Mouse (Mus musculus) liver, embryonic 14.5 days (tissue): ENCODE data around the gene Dusp11. TPM values are rescaled to one million over a fixed set of nuclear protein-coding genes. Genes with fewer than 3 reads are reported as not detected.

Experiments used
- ATAC-seq: fragments of 200-750 bp; cut with Nextera tagmentation; 2 replicates; pipeline ENCODE4 v1.8.0; 2017; ENCODE audit warnings: moderate number of reproducible peaks, mild to moderate bottlenecking, moderate library complexity; ENCODE audit not compliant: insufficient read depth
- DNase-seq, 3 experiments: peaks; one replicate each; pipeline ENCODE4 v3.0.0-alpha.2; 2012 to 2013; ENCODE audit warnings: low read depth in 3 of 3, low spot score in 3 of 3
- H3K27ac ChIP-seq: fragments of 300-500 bp; sonication (generic); 2 replicates; pipeline ENCODE4 v1.5.1; 2014; ENCODE audit warnings: moderate library complexity, mild to moderate bottlenecking, control low read depth, inconsistent platforms
- H3K27me3 ChIP-seq: fragments of 300-500 bp; sonication (generic); 2 replicates; pipeline ENCODE4 v1.6.1; 2014; ENCODE audit warnings: mild to moderate bottlenecking, low read length, moderate library complexity; ENCODE audit not compliant: control insufficient read depth, insufficient read depth
- H3K36me3 ChIP-seq: fragments of 300-500 bp; sonication (generic); replicated peaks from 2 replicates; pipeline ENCODE4 v1.6.1; 2014; ENCODE audit warnings: low read depth; ENCODE audit not compliant: control insufficient read depth, insufficient read depth
- H3K4me1 ChIP-seq, 2 experiments: fragments of 200-500 bp in 1 of 2; fragments of 300-500 bp in 1 of 2; sonication (generic) in 1 of 2; replicated peaks; 2 replicates each; pipeline ENCODE4 v1.6.1; 2012 to 2014; ENCODE audit warnings: antibody characterized with exemption in 1 of 2, inconsistent platforms in 1 of 2, low read length in 1 of 2; ENCODE audit not compliant: control insufficient read depth in 2 of 2, insufficient read depth in 2 of 2
- H3K4me2 ChIP-seq: fragments of 300-500 bp; sonication (generic); 2 replicates; pipeline ENCODE4 v1.6.1; 2014; ENCODE audit warnings: low read depth, mild to moderate bottlenecking, control low read depth, moderate library complexity
- H3K4me3 ChIP-seq, 2 experiments: fragments of 200-500 bp in 1 of 2; fragments of 300-500 bp in 1 of 2; sonication (generic) in 1 of 2; 2 replicates each; pipeline ENCODE4 v1.5.1; 2012 to 2014; ENCODE audit warnings: low read depth in 2 of 2, low read length in 2 of 2, mild to moderate bottlenecking in 2 of 2, control low read depth in 1 of 2, inconsistent platforms in 1 of 2, moderate library complexity in 1 of 2; ENCODE audit not compliant: insufficient read depth in 1 of 2
- H3K9ac ChIP-seq: fragments of 300-500 bp; sonication (generic); replicated peaks from 2 replicates; pipeline ENCODE4 v1.6.1; 2014; ENCODE audit warnings: mild to moderate bottlenecking, control low read depth, moderate library complexity
- H3K9me3 ChIP-seq: fragments of 300-500 bp; sonication (generic); 2 replicates; pipeline ENCODE4 v1.6.1; 2016; ENCODE audit warnings: low read length, mixed read lengths; ENCODE audit not compliant: control insufficient read depth
- CTCF ChIP-seq: IDR thresholded peaks from 2 replicates; pipeline ENCODE4 v1.5.1; 2016; ENCODE audit warnings: antibody characterized with exemption, low read depth, control low read depth
- EP300 ChIP-seq: IDR thresholded peaks from 2 replicates; pipeline ENCODE4 v1.6.1; 2016; ENCODE audit warnings: antibody characterized with exemption, low read depth
- WGBS: fragments of 180-500 bp; shearing (Covaris S2); extraction: QIAGEN DNeasy Blood & Tissue Kit; methylation state at CpG from one replicate; pipeline ENCODE4 v1.1.7; 2014; ENCODE audit not compliant: insufficient replicate concordance; 5-methylcytosine and 5-hydroxymethylcytosine counted together
- polyA plus RNA-seq, 2 experiments: library from polyadenylated mRNA; depleted of rRNA in 1 of 2; stranded (reverse) in 1 of 2; unstranded in 1 of 2; fragments of >200 nt; fragmentation: Nextera tagmentation in 1 of 2; extraction: Ambion mirVana in 1 of 2; gene quantifications; 2 replicates each; pipeline versions ENCODE4 v1.2.1 to v1.2.3; 2012 to 2014

The Dusp11 gene
- polyA plus RNA-seq, 2 experiments: 20.3 to 30.4 TPM

GRCm38 (mm10) chr6:85935646-85936045 lies 25.8 kb downstream of the Dusp11 start:
- 51% methylated on average over 3 of the region's 3 CpGs for WGBS

GRCm38 (mm10) chr6:85934047-85934446 lies 27.4 kb downstream of the Dusp11 start:
- no peak overlapping the region for H3K4me2 ChIP-seq
- H3K9me3 ChIP-seq: no peaks in the 10 kb centered on the region
- WGBS: 56% methylated on average over 8 of the region's 8 CpGs
- H3K27me3 ChIP-seq: no peaks in the 10 kb centered on the region
- H3K9ac ChIP-seq: no peak overlapping the region
- TF ChIP-seq CTCF (no peak), EP300 (no peak)
- no peaks in the 10 kb centered on the region; the same call in 1 of the 2 replicates for H3K36me3 ChIP-seq
- ATAC-seq (no peak), DNase-seq (no peak)
- no peak overlapping the region for H3K27ac ChIP-seq
- H3K4me1 ChIP-seq: peaks cover 0 to 9% of the 10 kb centered on the region in 2 experiments; a peak in 3 of 4 replicates
- no peak overlapping the region for H3K4me3 ChIP-seq

More at GRCm38 (mm10) chr6:85935646-85936045, 25.8 kb downstream of the Dusp11 start:
- Histone ChIP-seq H3K9ac (no peak overlapping the region), H3K36me3 (no peaks in the 10 kb centered on the region), H3K4me3 (no peak overlapping the region), H3K4me1 (peaks cover 0 to 9% of the 10 kb centered on the region in 2 experiments; a peak in 3 of 4 replicates), H3K9me3 (no peaks in the 10 kb centered on the region), H3K4me2 (no peak overlapping the region), H3K27ac (no peak overlapping the region), H3K27me3 (no peaks in the 10 kb centered on the region)
- peak; percentile 25; the same call in 1 of the 2 replicates for TF ChIP-seq CTCF
- no peak for TF ChIP-seq EP300
- no peak for DNase-seq
- no peak for ATAC-seq

GRCm38 (mm10) chr6:85929312-85929711 lies 32.2 kb downstream of the Dusp11 start:
- H3K9ac ChIP-seq: no peak overlapping the region
- H3K9me3 ChIP-seq: no peaks in the 10 kb centered on the region
- no peak overlapping the region for H3K27ac ChIP-seq
- H3K4me2 ChIP-seq: no peak overlapping the region
- peak; percentile 63; the same call in 1 of the 2 replicates for ATAC-seq
- H3K27me3 ChIP-seq: no peaks in the 10 kb centered on the region
- peaks cover 22% of the 10 kb centered on the region for H3K36me3 ChIP-seq
- no peaks in the 10 kb centered on the region; a peak in 1 of 4 replicates for H3K4me1 ChIP-seq
- no peak overlapping the region for H3K4me3 ChIP-seq
- DNase-seq: no peak
- 36% methylated on average over 1 of the region's 1 CpGs for WGBS
- TF ChIP-seq CTCF (no peak), EP300 (no peak)

DNA sequence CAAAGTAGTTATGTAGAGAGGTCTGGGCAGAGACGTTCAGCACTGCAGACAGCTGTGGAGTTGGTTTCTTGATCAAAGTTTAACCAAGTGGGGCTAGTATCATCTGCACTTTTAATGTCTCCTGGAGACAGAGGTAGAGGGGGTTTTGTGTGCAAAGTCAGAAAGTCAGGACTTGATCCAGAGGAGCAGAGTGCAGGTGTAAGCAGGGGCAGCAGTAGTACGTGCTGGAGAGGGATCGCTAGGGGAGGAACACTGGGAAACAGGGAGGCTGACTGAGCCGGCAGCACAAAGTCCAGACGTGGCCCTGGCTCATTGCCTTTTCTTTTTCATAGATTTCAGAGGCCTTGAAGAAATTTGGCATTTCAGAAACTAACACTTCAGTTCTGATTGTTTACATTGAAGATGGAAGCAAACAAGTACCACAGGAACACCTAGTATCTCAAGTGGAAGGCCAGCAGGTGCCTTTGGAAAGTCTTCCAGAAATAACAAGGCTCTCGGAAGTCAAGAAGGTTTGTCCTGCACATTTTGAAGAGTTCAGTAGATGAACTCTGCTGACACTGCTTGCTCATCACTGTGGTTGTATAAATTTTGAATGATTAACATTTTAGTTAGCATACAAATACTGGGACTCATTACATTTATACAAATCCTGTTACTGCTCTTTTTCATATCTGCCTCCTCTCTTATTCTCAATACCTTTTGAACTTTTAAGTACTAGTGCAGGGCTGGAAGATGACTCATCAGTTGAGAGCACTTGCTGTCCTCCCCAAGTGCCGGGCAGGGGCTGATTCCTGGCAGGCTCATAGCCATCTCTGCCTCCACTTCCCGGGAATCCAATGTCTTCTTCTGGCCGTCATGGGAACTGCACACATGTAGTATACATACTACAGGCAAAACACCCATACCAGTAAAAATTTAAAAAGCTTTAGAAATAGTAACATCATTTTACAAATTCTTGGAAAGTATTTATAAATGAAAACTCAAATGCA lies 33.7 kb downstream of the Dusp11 start:
- Histone ChIP-seq H3K4me2 (no peak overlapping the region), H3K4me1 (no peaks in the 10 kb centered on the region; a peak in 1 of 4 replicates), H3K27me3 (no peaks in the 10 kb centered on the region), H3K27ac (no peak overlapping the region), H3K4me3 (no peak overlapping the region), H3K36me3 (peaks cover 22% of the 10 kb centered on the region), H3K9ac (no peak overlapping the region), H3K9me3 (no peaks in the 10 kb centered on the region)
- TF ChIP-seq EP300: no peak
- TF ChIP-seq CTCF: no peak
- DNase-seq: no peak
- ATAC-seq: no peak
- WGBS: 74% methylated on average over 9 of the region's 9 CpGs

GRCm38 (mm10) chr6:85926709-85927108 lies 34.8 kb downstream of the Dusp11 start:
- H3K36me3 ChIP-seq: peaks cover 24% of the 10 kb centered on the region
- no peaks in the 10 kb centered on the region for H3K27me3 ChIP-seq
- H3K9ac ChIP-seq: no peak overlapping the region
- DNase-seq (no peak), ATAC-seq (no peak)
- no peaks in the 10 kb centered on the region for H3K9me3 ChIP-seq
- TF ChIP-seq EP300: no peak
- TF ChIP-seq CTCF: no peak
- no peak overlapping the region for H3K4me3 ChIP-seq
- no peak overlapping the region for H3K4me2 ChIP-seq
- H3K4me1 ChIP-seq: no peaks in the 10 kb centered on the region; a peak in 1 of 4 replicates
- WGBS: 47% methylated on average over 1 of the region's 1 CpGs
- H3K27ac ChIP-seq: no peak overlapping the region
